Mouse (Mus musculus): Measurements from ENCODE around the gene Myo10.

- TF ChIP-seq CTCF (IDR thresholded peaks at IDR 0.05; ENCODE audit: low read depth) (no peak), EP300 (IDR thresholded peaks at IDR 0.05; ENCODE audit: low read depth) (no peak)
Measured at GRCm38 (mm10) chr15:25720263-25720662, 97.9 kb downstream of the Myo10 start.
